Mouse (Mus musculus) testis, adult 2 months (tissue): ENCODE results near the gene Ablim2.

Experiments
- CTCF ChIP-seq: fragments of 200-500 bp; IDR thresholded peaks from 2 replicates; pipeline ENCODE4 v1.5.1; 2012; ENCODE audit warnings: low read depth, mild to moderate bottlenecking, inconsistent platforms, low read length, moderate library complexity; ENCODE audit not compliant: control insufficient read depth, insufficient read depth, insufficient replicate concordance
- POLR2A ChIP-seq: fragments of 200-500 bp; IDR thresholded peaks from 2 replicates; pipeline ENCODE4 v1.6.1; 2012; ENCODE audit warnings: low read depth, mild to moderate bottlenecking, inconsistent platforms, low read length, moderate library complexity; ENCODE audit not compliant: control insufficient read depth

DNA sequence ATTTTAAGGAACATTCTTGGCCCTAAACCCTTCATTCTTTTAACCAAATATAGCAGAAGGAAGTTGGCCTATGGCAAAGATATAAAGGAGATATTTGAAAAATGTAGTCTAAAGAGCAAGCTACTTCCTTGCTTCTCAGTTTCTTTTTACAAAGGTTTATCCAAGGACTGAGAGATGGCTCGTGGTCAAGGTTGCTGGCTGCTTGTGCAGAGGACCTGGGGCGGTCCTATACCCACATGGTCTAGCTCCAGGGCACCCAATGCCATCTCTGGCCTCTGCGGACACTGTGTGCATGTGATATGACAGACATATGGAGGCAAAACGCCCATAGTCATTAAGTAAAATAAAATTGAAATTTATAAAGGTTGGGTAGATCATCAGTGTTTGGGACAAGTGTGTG, 138.2 kb downstream of the Ablim2 start:
- TF ChIP-seq POLR2A (no peak), CTCF (no peak)
